Mouse (Mus musculus): ENCODE results near the gene Tbx15. TPM values are rescaled to one million over a fixed set of nuclear protein-coding genes. Genes with fewer than 3 reads are reported as not detected.

Tbx15 gene
- polyA plus RNA-seq, 1 experiment from 2014 or later, result 0.13 TPM

GRCm38 (mm10) chr3:99235804-99236755 lies 4.1 kb upstream of the Tbx15 start:
- ATAC-seq (no peak), DNase-seq (ENCODE audit: low read depth, low spot score) (no peak)
- TF ChIP-seq CTCF (IDR thresholded peaks at IDR 0.05), result no peak
- in situ Hi-C loops (cut with MboI; ENCODE audit: low pct_unique_long_range_greater_than_20kb), result loop anchor here (5.0 to 25.0 kb wide), 2 partner anchors 324 to 701 kb away; no protein-coding TSS in a partner anchor
- no peaks in the 10 kb centered on the region for H3K27me3 ChIP-seq
- POLR2A ChIA-PET, result no interaction called here
- CTCF ChIA-PET, result interaction anchor here (1.1 kb wide), 1 partner anchor 795 kb away, joined by 3 read pairs; no protein-coding TSS in a partner anchor

- ChIA-PET CTCF (interaction anchor here (1.0 to 1.1 kb wide), 2 partner anchors 8 to 13 kb away, joined by 3 read pairs; no protein-coding TSS in a partner anchor), POLR2A (interaction anchor here (0.6 kb wide), 1 partner anchor 313 kb away, joined by 3 read pairs; no protein-coding TSS in a partner anchor)
- no peak for TF ChIP-seq CTCF (IDR thresholded peaks at IDR 0.05)
These were observed 1.5 kb upstream of the Tbx15 start for GRCm38 (mm10) chr3:99238691-99239090.

GRCm38 (mm10) chr3:99239301-99240045 lies 708 bp upstream of the Tbx15 start:
- CTCF ChIA-PET, result interaction anchor here (1.0 to 1.1 kb wide), 2 partner anchors 9 to 13 kb away, joined by 3 read pairs; no protein-coding TSS in a partner anchor
- in situ Hi-C loops (cut with MboI; ENCODE audit: low pct_unique_long_range_greater_than_20kb), result loop anchor here (5.0 to 25.0 kb wide), 2 partner anchors 327 to 698 kb away; no protein-coding TSS in a partner anchor
- ATAC-seq (no peak), DNase-seq (ENCODE audit: low read depth, low spot score) (no peak)
- POLR2A ChIA-PET, result interaction anchor here (0.6 kb wide), 1 partner anchor 314 kb away, joined by 3 read pairs; no protein-coding TSS in a partner anchor
- no peaks in the 10 kb centered on the region for H3K27me3 ChIP-seq
- TF ChIP-seq CTCF (IDR thresholded peaks at IDR 0.05), result no peak

More at GRCm38 (mm10) chr3:99238691-99239090, 1.5 kb upstream of the Tbx15 start:
- no peaks in the 10 kb centered on the region for H3K27me3 ChIP-seq
- DNase-seq (ENCODE audit: low read depth, low spot score) (no peak), ATAC-seq (no peak)
- in situ Hi-C loops (cut with MboI; ENCODE audit: low pct_unique_long_range_greater_than_20kb), result loop anchor here (5.0 to 25.0 kb wide), 2 partner anchors 326 to 699 kb away; no protein-coding TSS in a partner anchor

- no peaks in the 10 kb centered on the region for H3K27me3 ChIP-seq
- TF ChIP-seq CTCF (IDR thresholded peaks at IDR 0.05), result no peak
- in situ Hi-C loops (cut with MboI; ENCODE audit: low pct_unique_long_range_greater_than_20kb), result loop anchor here (25.0 kb wide), 1 partner anchor 329 kb away; no protein-coding TSS in a partner anchor
- CTCF ChIA-PET, result no interaction called here
- ATAC-seq (no peak), DNase-seq (ENCODE audit: low read depth, low spot score) (no peak)
- POLR2A ChIA-PET, result no interaction called here
These were observed 894 bp downstream of the Tbx15 start for GRCm38 (mm10) chr3:99240811-99241738.

- in situ Hi-C loops (cut with MboI; ENCODE audit: low pct_unique_long_range_greater_than_20kb), result loop anchor here (25.0 kb wide), 1 partner anchor 330 kb away; no protein-coding TSS in a partner anchor
- no peaks in the 10 kb centered on the region for H3K27me3 ChIP-seq
- DNase-seq (ENCODE audit: low read depth, low spot score), result no peak
- ChIA-PET POLR2A (no interaction called here), CTCF (interaction anchor here (0.9 kb wide), 1 partner anchor 35 kb away, joined by 3 read pairs; no protein-coding TSS in a partner anchor)
- no peak for TF ChIP-seq CTCF (IDR thresholded peaks at IDR 0.05)
- no peak for ATAC-seq
These were observed 2.3 kb downstream of the Tbx15 start for GRCm38 (mm10) chr3:99242481-99242880.

- H3K27me3 ChIP-seq, result no peaks in the 10 kb centered on the region
- ATAC-seq, result no peak
- POLR2A ChIA-PET, result no interaction called here
- TF ChIP-seq CTCF (IDR thresholded peaks at IDR 0.05), result no peak
- no peak for DNase-seq (ENCODE audit: low read depth, low spot score)
- in situ Hi-C loops (cut with MboI; ENCODE audit: low pct_unique_long_range_greater_than_20kb), result loop anchor here (25.0 kb wide), 1 partner anchor 333 kb away; no protein-coding TSS in a partner anchor
- CTCF ChIA-PET, result interaction anchor here (1.4 kb wide), 1 partner anchor 10 kb away, joined by 3 read pairs; no protein-coding TSS in a partner anchor
These were observed 5.2 kb downstream of the Tbx15 start for GRCm38 (mm10) chr3:99245341-99245740.

GRCm38 (mm10) chr3:99246629-99247028 lies 6.4 kb downstream of the Tbx15 start:
- ChIA-PET CTCF (interaction anchor here (1.1 kb wide), 1 partner anchor 13 kb away, joined by 3 read pairs; no protein-coding TSS in a partner anchor), POLR2A (no interaction called here)
- ATAC-seq (no peak), DNase-seq (ENCODE audit: low read depth, low spot score) (no peak)
- H3K27me3 ChIP-seq, result no peaks in the 10 kb centered on the region
- in situ Hi-C loops (cut with MboI; ENCODE audit: low pct_unique_long_range_greater_than_20kb), result loop anchor here (25.0 kb wide), 1 partner anchor 334 kb away; no protein-coding TSS in a partner anchor
- no peak for TF ChIP-seq CTCF (IDR thresholded peaks at IDR 0.05)

- no peak for TF ChIP-seq CTCF (IDR thresholded peaks at IDR 0.05)
- in situ Hi-C loops (cut with MboI; ENCODE audit: low pct_unique_long_range_greater_than_20kb), result loop anchor here (25.0 kb wide), 1 partner anchor 335 kb away; no protein-coding TSS in a partner anchor
- DNase-seq (ENCODE audit: low read depth, low spot score) (no peak), ATAC-seq (no peak)
- no peaks in the 10 kb centered on the region for H3K27me3 ChIP-seq
- ChIA-PET CTCF (no interaction called here), POLR2A (no interaction called here)
These were observed 7.4 kb downstream of the Tbx15 start for GRCm38 (mm10) chr3:99247586-99247985.

Data from Patski (cell line).